Mouse (Mus musculus) thymus, adult 2 months (tissue): ENCODE data around the gene Kcnq1.

ENCODE experiments used
- CTCF ChIP-seq: fragments of 200-500 bp; IDR thresholded peaks from 2 replicates; pipeline ENCODE4 v1.5.1; 2012; ENCODE audit warnings: mild to moderate bottlenecking, control low read depth, low read length, moderate library complexity, borderline replicate concordance; ENCODE audit not compliant: control insufficient read depth, poor library complexity, insufficient read depth; ENCODE audit errors: extremely low read depth
- POLR2A ChIP-seq: fragments of 200-500 bp; IDR thresholded peaks from 2 replicates; pipeline ENCODE4 v1.6.1; 2012; ENCODE audit warnings: mild to moderate bottlenecking, low read length, control low read depth, moderate library complexity; ENCODE audit not compliant: control insufficient read depth, poor library complexity, insufficient read depth; ENCODE audit errors: extremely low read depth

GRCm38 (mm10) chr7:143288135-143288534 is 182.0 kb downstream of the Kcnq1 start:
- TF ChIP-seq CTCF (no peak), POLR2A (no peak)
